Mouse (Mus musculus) lung, postnatal 10 days (tissue): ENCODE results near the gene Gm36028.

Source experiments
- DNase-seq: peaks from one replicate; pipeline ENCODE4 v3.0.0; 2021

Gene Gm36028

DNA sequence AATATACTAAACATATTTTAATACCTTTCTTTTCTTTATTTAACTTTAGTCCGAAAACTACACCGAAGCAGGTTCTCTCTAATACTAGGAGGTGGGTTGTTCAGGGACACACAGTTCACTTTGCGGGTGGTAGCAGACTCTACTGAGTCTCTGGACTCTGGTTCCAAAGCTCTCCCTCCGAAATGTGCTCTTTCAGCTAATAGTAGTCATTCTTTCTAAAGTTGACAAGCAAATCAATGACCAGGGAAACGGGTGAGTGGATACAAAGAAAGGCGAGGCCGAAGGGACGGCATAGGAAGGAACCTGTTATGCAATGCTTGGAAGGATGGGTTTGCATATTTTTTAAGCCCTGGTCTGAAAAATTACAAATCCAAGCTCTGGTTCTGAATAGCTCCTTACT, 3.5 kb downstream of the Gm36028 start:
- DNase-seq, result no peak

- DNase-seq, result no peak
Measured at GRCm38 (mm10) chr16:37856327-37856726, 4.6 kb downstream of the Gm36028 start.

DNA sequence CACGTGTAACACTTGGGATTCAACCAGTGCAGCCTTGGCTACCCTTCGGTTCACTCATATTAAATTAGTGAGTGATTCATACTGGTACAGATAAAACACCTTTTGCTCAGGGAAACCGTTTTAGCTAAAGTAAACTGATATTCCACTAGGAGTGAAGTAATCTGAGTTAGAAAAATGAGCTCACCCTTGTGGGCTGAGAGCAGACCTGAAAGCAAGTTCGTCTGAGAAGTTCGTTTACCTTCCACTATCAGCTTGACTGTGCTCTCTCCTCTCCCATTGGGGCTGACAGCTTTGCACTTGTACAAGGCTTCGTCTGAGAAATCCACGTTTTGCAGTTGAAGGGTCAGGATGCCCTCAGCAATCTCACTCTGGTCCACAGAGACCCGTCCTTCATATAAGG, 5.4 kb downstream of the Gm36028 start:
- DNase-seq, result no peak

- no peak for DNase-seq
Measured at GRCm38 (mm10) chr16:37854593-37854992, 6.4 kb downstream of the Gm36028 start.

DNA sequence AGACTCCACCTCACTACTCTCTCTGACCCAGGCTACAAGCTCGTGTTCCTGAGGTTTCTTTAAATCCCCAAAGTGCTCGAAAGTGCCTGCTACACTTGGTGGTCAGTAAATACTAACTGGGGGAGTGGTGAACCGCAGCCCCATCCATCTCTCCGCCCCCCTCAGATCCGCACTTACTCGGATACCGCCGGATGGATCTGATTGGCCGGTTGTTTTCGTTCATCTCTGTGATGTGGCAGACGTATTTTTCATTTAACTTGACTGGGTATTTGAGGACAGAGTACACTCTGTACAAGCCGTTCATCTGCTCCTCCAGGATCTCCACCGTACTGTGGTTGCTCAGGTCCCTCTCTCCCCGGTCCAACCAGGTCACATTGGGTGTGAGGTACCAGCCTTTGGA, 6.9 kb downstream of the Gm36028 start:
- DNase-seq, result no peak

DNA sequence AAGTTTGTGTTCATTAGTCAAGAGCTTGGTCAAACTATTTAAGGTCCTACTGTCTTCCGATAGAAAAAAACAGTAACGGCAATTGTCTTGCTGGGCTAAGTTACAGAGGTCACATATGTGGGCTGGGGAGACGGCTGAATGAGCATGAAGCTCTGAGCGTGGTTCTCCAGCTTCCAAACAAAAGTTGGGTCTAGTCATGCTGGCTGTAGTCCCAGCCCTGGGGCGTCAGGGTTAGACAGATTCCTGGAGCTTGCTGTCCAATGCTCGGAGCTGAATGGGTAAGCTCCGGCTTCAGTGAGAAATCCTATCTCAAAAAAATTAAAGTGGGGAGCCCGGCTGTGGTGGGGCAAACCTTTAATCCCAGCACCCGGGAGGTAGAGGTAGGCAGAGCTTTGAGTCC, 7.7 kb downstream of the Gm36028 start:
- DNase-seq, result no peak

DNA sequence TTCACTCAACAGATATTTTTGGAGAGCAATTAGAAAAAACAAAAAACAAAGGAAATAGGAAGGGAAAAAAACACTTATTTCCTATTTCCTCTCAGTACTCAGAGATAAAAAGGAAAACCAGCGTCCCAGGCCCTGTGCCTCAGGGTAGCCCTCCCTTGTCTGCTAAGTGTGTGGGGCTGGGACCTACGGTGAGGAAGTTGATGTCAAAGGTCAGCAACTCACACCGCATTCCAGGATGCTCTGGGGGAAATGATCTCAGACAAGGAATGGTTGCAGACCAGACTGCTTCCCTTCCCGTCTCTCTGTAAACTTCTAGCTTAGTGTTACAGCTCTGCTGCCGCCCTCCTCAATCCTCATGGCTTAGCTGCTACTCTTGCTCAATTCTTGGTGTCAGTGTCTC, 9.6 kb downstream of the Gm36028 start:
- peak; percentile 71 for DNase-seq

GRCm38 (mm10) chr16:37847081-37847480, 13.9 kb downstream of the Gm36028 start:
- DNase-seq, result no peak

DNA sequence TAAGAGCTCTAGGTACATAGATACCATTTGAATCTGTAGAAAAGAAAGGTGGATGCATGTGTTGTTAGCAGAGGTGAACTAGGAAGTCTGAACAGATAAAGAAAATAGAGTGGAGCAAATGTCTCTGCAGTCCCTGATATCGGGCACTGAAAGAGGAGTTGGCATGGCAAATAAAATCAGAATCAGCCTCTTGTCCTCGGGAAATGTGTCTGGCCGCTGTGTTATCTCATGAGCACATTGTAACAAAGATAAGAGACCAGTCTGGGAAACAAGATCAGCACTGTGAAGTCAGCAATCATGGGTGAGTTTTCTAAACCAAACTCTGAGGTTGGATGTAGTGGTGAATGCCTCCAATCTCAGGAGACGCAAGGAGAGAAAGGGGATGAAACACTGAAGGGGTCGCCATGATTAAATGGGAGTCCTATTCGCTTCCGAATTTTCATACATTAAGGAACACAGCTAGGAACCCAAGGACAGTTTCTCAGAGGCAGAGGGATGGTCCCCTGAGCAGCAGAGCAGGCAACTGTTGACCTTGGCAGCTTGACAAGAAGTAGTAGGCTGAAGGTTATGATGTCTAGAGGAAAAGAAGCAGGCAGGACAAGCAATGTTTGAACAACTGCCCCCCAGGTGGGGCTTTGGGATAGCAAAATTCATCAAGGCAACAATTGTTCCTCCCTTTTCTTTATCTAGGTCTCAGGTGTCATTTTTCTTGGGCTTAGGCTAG, 15.6 kb downstream of the Gm36028 start:
- DNase-seq, result no peak

DNA sequence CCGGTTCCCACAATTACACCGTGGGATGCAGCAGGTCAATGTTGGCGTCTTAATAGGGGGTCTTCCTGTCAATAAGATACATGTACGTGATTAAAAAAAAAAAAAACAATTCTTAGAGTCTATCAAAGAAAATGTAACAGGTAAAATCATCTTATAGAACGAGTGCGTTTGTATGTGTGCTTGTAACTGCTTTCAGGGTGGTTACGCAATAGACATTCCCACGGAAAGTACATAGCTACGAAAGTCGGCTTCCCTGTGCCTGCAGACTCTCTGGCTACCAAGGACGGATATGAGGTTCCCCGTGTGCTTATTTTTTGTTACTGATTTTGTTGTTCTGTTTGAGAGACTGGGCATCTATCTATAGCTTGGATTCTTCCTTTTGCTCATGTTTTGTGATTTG, 17.2 kb downstream of the Gm36028 start:
- DNase-seq, result no peak

DNA sequence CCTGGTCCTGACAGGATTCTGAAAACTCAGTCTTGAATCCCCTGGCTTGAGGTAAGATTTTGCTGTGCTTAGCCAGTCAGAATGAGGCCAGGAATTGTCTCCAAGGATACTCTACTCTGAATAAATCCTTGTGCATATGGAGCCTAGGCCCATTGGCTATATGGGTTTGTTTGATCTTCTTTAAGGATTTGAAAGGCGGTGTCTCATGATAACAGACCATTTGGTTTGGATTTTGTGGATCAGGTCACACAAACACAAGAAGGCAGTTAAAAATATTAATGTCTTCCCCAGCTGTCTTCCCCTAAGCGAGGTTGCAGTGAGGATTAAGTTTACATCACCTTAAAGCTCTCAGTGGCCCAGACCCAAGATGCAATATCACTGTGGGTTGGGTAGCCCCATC, 18.5 kb downstream of the Gm36028 start:
- DNase-seq, result no peak

- no peak for DNase-seq
Measured at GRCm38 (mm10) chr16:37837571-37837970, 23.4 kb downstream of the Gm36028 start.

- peak; percentile 19 for DNase-seq
Measured at GRCm38 (mm10) chr16:37831041-37831440, 29.9 kb downstream of the Gm36028 start.

GRCm38 (mm10) chr16:37826286-37826685, 34.7 kb downstream of the Gm36028 start:
- no peak for DNase-seq

DNA sequence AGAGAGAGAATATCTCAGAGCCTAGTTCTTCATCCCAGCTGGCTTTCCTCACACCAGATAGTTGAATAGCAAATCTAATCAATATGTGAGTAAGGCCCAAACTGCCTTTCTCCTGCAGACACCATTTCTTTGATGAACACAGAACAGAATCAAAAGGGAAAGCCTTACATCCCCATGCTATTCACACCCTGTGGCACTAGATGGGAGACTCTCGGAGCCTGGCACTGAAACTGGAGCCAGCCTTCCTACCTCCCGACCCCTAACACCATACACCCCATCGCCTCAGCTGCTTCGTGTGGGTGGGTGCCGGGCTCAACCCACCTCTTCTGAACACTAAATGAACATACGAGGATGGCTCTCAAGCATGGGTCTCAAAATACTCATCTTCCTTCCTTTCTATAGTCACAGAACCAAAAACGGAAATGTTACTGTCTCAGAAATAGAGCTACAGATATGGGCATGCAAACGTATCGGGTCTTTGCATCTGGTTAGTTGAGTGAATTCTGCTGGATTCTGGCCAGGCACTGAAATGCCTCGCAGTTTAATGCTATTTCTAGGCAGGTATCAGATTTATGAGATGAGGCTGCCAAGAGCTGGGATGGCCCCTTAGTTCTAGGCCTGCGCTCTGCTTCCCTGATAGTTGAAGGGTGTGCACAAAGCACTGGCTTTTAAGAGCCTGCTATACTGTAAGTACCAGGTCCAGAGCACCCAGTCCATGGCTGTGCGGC, 36.0 kb downstream of the Gm36028 start:
- DNase-seq, result no peak

GRCm38 (mm10) chr16:37823949-37824348, 37.0 kb downstream of the Gm36028 start:
- DNase-seq, result no peak

DNA sequence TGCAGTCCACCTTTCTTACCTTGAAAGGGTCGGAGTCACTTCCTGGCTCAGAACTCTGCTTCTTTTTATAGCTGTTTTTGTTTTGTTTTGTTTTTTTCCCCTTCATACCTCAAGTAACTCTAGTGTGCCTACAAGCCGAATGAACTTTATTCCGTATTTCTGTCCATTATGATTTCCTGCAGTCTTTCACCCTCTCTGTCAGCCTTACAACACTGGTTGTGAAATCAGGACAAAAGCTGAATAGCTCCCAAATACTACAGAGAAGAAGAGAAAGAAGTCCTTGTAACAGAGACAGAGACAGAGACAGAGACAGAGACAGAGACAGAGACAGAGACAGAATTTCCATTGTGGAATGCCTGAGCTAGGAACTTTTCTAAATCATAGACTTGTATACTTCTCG, 43.0 kb downstream of the Gm36028 start:
- no peak for DNase-seq

GRCm38 (mm10) chr16:37814383-37814971, 46.5 kb downstream of the Gm36028 start:
- peak; percentile 91 for DNase-seq

DNA sequence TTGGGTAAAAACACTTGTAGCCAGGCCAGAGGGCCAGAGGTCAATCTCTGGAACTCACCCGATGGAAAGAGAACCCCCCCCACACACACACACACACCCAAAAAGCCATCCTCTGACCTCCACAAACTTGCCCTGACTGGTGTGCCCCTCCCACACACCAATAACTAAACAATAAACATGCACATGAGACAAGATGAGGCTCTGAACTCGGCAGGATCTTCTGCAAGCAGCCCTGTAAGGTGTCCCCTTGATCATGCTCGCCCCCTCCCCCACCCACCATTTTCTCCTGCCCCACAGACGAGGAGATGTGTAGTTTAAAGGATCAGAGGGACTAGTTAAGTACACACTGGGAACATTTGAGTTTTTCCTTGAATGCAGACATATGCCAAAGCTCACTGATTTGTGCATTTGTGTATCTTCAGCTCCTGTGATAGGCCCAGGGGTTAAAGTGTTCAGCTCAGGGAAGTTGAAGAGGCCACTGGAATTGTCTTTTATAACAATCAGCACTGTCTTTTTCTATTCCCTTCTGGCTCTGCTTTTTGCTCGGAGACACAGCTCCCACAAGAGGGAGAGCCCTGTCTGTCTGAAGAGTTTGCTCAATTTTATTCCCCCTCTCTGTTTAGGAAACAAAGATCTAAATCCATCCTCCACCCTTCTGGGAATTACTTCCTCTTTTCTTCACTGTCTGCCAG, 47.1 kb downstream of the Gm36028 start:
- DNase-seq, result no peak

GRCm38 (mm10) chr16:37812474-37812886, 48.5 kb downstream of the Gm36028 start:
- DNase-seq, result peak; percentile 36

DNA sequence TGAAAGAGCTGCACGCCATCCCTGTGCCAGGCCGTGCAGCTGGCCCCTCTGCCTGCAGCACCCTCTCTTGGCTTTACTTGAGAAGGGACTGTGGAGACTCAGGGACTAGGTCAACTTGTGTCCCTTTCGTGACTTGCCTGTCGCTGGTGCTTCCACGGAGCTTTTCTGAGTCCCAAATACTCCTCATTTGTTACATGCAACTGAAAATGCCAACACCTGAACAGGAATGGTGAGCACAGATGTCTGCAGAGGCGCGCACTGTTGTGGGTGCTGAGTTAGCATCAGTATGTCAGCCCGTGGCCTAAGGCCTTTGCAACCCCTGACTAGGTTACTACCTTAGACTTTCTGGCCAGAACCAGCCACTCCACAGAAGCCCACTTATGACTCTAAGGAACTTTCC, 49.1 kb downstream of the Gm36028 start:
- peak; percentile 27 for DNase-seq

GRCm38 (mm10) chr16:37809623-37809992, 51.3 kb downstream of the Gm36028 start:
- DNase-seq, result peak; percentile 36

- DNase-seq, result peak; percentile 71
Measured at GRCm38 (mm10) chr16:37808866-37809622, 51.9 kb downstream of the Gm36028 start.
